ENCODE assay signal across 8 mouse cellular contexts in the genomic region with DNA sequence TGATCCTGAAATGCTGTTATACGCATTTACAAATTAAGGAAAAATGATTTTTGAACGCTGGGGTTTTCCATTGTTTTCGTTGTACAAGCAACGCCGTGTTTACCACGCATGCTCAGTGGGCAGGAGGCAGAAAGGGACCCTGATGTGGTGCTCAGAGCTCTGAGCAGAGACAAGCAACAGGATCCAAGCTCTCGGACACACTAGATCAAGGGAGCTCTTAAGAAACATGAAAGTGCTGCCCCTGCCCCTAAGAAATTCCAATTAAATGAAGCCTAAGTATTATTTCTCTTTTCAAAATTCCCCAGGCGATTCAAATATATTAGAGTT. TPM values are rescaled to one million over a fixed set of nuclear protein-coding genes. Genes with fewer than 3 reads are reported as not detected.
DNase-seq lines count a peak whose midpoint lies in the region; ATAC-seq and TF ChIP-seq lines count a peak whose summit lies in the region.

No protein-coding gene starts in this region.

- TF ChIP-seq POLR2A in bone marrow, adult 2 months (IDR thresholded peaks at IDR 0.05; ENCODE audit: borderline replicate concordance, control insufficient read depth, low read depth, low read length), result no peak

- ATAC-seq in heart, embryonic 15.5 days (replicated peaks; ENCODE audit: insufficient number of reproducible peaks, insufficient read depth, low FRiP score, low read depth), result no peak
- no peak for ATAC-seq in hindbrain, embryonic 12.5 days (ENCODE audit: low FRiP score)
- no peak for ATAC-seq in midbrain, embryonic 11.5 days (ENCODE audit: low FRiP score)

- H3K4me1 ChIP-seq in heart, embryonic 15.5 days (replicated peaks), result no peaks in the 10 kb centered on the region
- peaks cover 7% of the 10 kb centered on the region; the same call in 1 of the 2 replicates for H3K4me1 ChIP-seq in bone marrow, adult 2 months (ENCODE audit: control insufficient read depth, insufficient read depth, low read length)
- H3K4me1 ChIP-seq in hindbrain, embryonic 12.5 days, result peaks cover 3% of the 10 kb centered on the region; the same call in 1 of the 2 replicates
- H3K4me1 ChIP-seq in midbrain, embryonic 11.5 days (ENCODE audit: control insufficient read depth, insufficient read depth, low read length), result peaks cover 5% of the 10 kb centered on the region; the same call in 1 of the 2 replicates

- intact Hi-C loops in heart, postnatal 36 days (cut with DNase I), result loop anchor here (1.0 to 2.0 kb wide), 2 partner anchors 30 to 197 kb away; no protein-coding TSS in a partner anchor
- intact Hi-C loops in left cerebral cortex, postnatal 36 days (cut with DNase I), result loop anchor here (5.0 kb wide), 1 partner anchor 197 kb away; no protein-coding TSS in a partner anchor

- WGBS in heart, embryonic 15.5 days, result 16% methylated on average over 8 of the region's 8 CpGs
- 24% methylated on average over 8 of the region's 8 CpGs for WGBS in bone marrow, adult 2 months
- WGBS in hindbrain, embryonic 12.5 days, result 25% methylated on average over 8 of the region's 8 CpGs
- WGBS in midbrain, embryonic 11.5 days, result 23% methylated on average over 8 of the region's 8 CpGs

- no peak for DNase-seq in heart, postnatal 36 days
- DNase-seq in midbrain, embryonic 11.5 days (ENCODE audit: low spot score, missing footprints), result no peak
- DNase-seq in thymus, postnatal 14 days, result no peak
- no peak for DNase-seq in left cerebral cortex, postnatal 36 days (ENCODE audit: low spot score in 2 of 2)
- DNase-seq in frontal cortex, adult 2 months (ENCODE audit: extremely low spot score in 1 of 2, low spot score in 1 of 2), result no peak

- no peak for TF ChIP-seq CTCF in bone marrow, adult 2 months (IDR thresholded peaks at IDR 0.05; ENCODE audit: control insufficient read depth, insufficient read depth, low read length)

- no peaks in the 10 kb centered on the region for H3K27me3 ChIP-seq in heart, embryonic 15.5 days
- H3K27me3 ChIP-seq in hindbrain, embryonic 12.5 days, result peaks cover 2% of the 10 kb centered on the region; the same call in 1 of the 2 replicates
- H3K27me3 ChIP-seq in midbrain, embryonic 11.5 days (ENCODE audit: control insufficient read depth, insufficient read depth, low read length), result no peaks in the 10 kb centered on the region

- peak overlapping the region; percentile 41 for H3K4me3 ChIP-seq in heart, embryonic 15.5 days
- peak overlapping the region; percentile 35 for H3K4me3 ChIP-seq in bone marrow, adult 2 months (replicated peaks; ENCODE audit: control insufficient read depth, low read depth, low read length)
- peak overlapping the region; percentile 10; the same call in 1 of the 2 replicates for H3K4me3 ChIP-seq in hindbrain, embryonic 12.5 days
- 0 out of 2 replicates have a peak overlapping the region, but pooled peaks have one; percentile 15 for H3K4me3 ChIP-seq in midbrain, embryonic 11.5 days (ENCODE audit: low read depth, low read length)

- H3K9ac ChIP-seq in heart, embryonic 15.5 days, result no peak overlapping the region
- no peak overlapping the region for H3K9ac ChIP-seq in hindbrain, embryonic 12.5 days
- peak overlapping the region; percentile 41; the same call in 1 of the 2 replicates for H3K9ac ChIP-seq in midbrain, embryonic 11.5 days (ENCODE audit: low read length)

- H3K4me2 ChIP-seq in heart, embryonic 15.5 days, result peak overlapping the region; percentile 56
- H3K4me2 ChIP-seq in hindbrain, embryonic 12.5 days (replicated peaks), result peak overlapping the region; percentile 47
- peak overlapping the region; percentile 44 for H3K4me2 ChIP-seq in midbrain, embryonic 11.5 days

- no peaks in the 10 kb centered on the region for H3K9me3 ChIP-seq in heart, embryonic 15.5 days (replicated peaks)
- no peaks in the 10 kb centered on the region for H3K9me3 ChIP-seq in hindbrain, embryonic 12.5 days (replicated peaks)
- no peaks in the 10 kb centered on the region for H3K9me3 ChIP-seq in midbrain, embryonic 11.5 days (ENCODE audit: control insufficient read depth, low read length)

- no peak overlapping the region for H3K27ac ChIP-seq in heart, embryonic 15.5 days
- no peak overlapping the region for H3K27ac ChIP-seq in bone marrow, adult 2 months (ENCODE audit: control insufficient read depth, insufficient read depth, low read depth, low read length, poor library complexity)
- no peak overlapping the region for H3K27ac ChIP-seq in hindbrain, embryonic 12.5 days
- H3K27ac ChIP-seq in midbrain, embryonic 11.5 days (ENCODE audit: low read depth, low read length), result no peak overlapping the region

- no peaks in the 10 kb centered on the region for H3K36me3 ChIP-seq in heart, embryonic 15.5 days
- H3K36me3 ChIP-seq in hindbrain, embryonic 12.5 days, result no peaks in the 10 kb centered on the region
- no peaks in the 10 kb centered on the region for H3K36me3 ChIP-seq in midbrain, embryonic 11.5 days (ENCODE audit: control insufficient read depth, insufficient read depth, low read length)

RNA-seq across cellular contexts. Expression of a gene that starts 28.5 kb away (rescaled TPM):
- 1.6 and 9.4 TPM in 2 replicates for polyA plus RNA-seq in heart, embryonic 15.5 days (2015; fragmentation: Nextera tagmentation; extraction: Ambion mirVana)
- not detected for total RNA-seq in heart, postnatal 36 days (2021)
- polyA plus RNA-seq in bone marrow, adult 2 months (2011; ENCODE audit: insufficient read depth, insufficient read length, low replicate concordance, missing spikeins), result 47.4 and 85.5 TPM in 2 replicates
- 4.6 and 5.3 TPM in 2 replicates for polyA plus RNA-seq in hindbrain, embryonic 12.5 days (2016; fragmentation: Nextera tagmentation; extraction: Ambion mirVana)
- polyA plus RNA-seq in midbrain, embryonic 11.5 days (2014; fragmentation: Nextera tagmentation; extraction: Ambion mirVana), result 8.5 and 9.1 TPM in 2 replicates
- total RNA-seq in left cerebral cortex, postnatal 36 days (2021), result under 1 TPM; 0.20 to 0.35 TPM
- polyA plus RNA-seq in frontal cortex, adult 2 months (2012; rRNA removed), result 0.24 and 0.48 TPM in 2 replicates
